Mouse (Mus musculus) telencephalon, adult 2 months (tissue): ENCODE results near the gene Slc12a8.

ENCODE experiments used
- DNase-seq: peaks from one replicate; pipeline ENCODE4 v3.0.0-alpha.2; 2011; ENCODE audit warnings: low read depth, low spot score

Gene Slc12a8

GRCm38 (mm10) chr16:33537499-33538225 lies 20.5 kb downstream of the Slc12a8 start:
- DNase-seq: no peak

- no peak for DNase-seq
Observed at GRCm38 (mm10) chr16:33544346-33544745, 27.2 kb downstream of the Slc12a8 start.

- no peak for DNase-seq
Observed at GRCm38 (mm10) chr16:33545530-33545929, 28.4 kb downstream of the Slc12a8 start.

- DNase-seq: no peak
Observed at GRCm38 (mm10) chr16:33553689-33554342, 36.7 kb downstream of the Slc12a8 start.

GRCm38 (mm10) chr16:33558121-33558520 lies 41.0 kb downstream of the Slc12a8 start:
- DNase-seq: no peak

- DNase-seq: no peak
Observed at GRCm38 (mm10) chr16:33560281-33560680, 43.2 kb downstream of the Slc12a8 start.

- no peak for DNase-seq
Observed at GRCm38 (mm10) chr16:33561308-33562009, 44.3 kb downstream of the Slc12a8 start.

GRCm38 (mm10) chr16:33562874-33563537 lies 45.9 kb downstream of the Slc12a8 start:
- DNase-seq: no peak

- no peak for DNase-seq
Observed at GRCm38 (mm10) chr16:33563538-33564013, 46.4 kb downstream of the Slc12a8 start.

- DNase-seq: no peak
Observed at GRCm38 (mm10) chr16:33566467-33566866, 49.3 kb downstream of the Slc12a8 start.

- no peak for DNase-seq
Observed at GRCm38 (mm10) chr16:33567736-33568135, 50.6 kb downstream of the Slc12a8 start.

GRCm38 (mm10) chr16:33568269-33569016 lies 51.3 kb downstream of the Slc12a8 start:
- DNase-seq: no peak

- DNase-seq: no peak
Observed at GRCm38 (mm10) chr16:33572646-33573045, 55.5 kb downstream of the Slc12a8 start.

GRCm38 (mm10) chr16:33573703-33574102 lies 56.6 kb downstream of the Slc12a8 start:
- DNase-seq: no peak

- no peak for DNase-seq
Observed at GRCm38 (mm10) chr16:33575728-33576127, 58.6 kb downstream of the Slc12a8 start.

- DNase-seq: no peak
Observed at GRCm38 (mm10) chr16:33576271-33577189, 59.4 kb downstream of the Slc12a8 start.

GRCm38 (mm10) chr16:33578462-33578861 lies 61.3 kb downstream of the Slc12a8 start:
- no peak for DNase-seq

GRCm38 (mm10) chr16:33580331-33580730 lies 63.2 kb downstream of the Slc12a8 start:
- no peak for DNase-seq

GRCm38 (mm10) chr16:33580736-33581241 lies 63.7 kb downstream of the Slc12a8 start:
- no peak for DNase-seq

- no peak for DNase-seq
Observed at GRCm38 (mm10) chr16:33581661-33582099, 64.6 kb downstream of the Slc12a8 start.
